Mouse (Mus musculus) left cerebral cortex, adult 9 months (tissue): Measurements from ENCODE around the gene Rgl1.
"Not testable (repeated sequence)": the region's sequence is repeated elsewhere in the genome, so short reads cannot be mapped to it uniquely, and the experiment has no call there.

Experiments used
- DNase-seq, 2 experiments: peaks; one replicate each; pipeline ENCODE4 v3.0.0; 2022; ENCODE audit warnings: low spot score in 2 of 2

The Rgl1 gene

DNA sequence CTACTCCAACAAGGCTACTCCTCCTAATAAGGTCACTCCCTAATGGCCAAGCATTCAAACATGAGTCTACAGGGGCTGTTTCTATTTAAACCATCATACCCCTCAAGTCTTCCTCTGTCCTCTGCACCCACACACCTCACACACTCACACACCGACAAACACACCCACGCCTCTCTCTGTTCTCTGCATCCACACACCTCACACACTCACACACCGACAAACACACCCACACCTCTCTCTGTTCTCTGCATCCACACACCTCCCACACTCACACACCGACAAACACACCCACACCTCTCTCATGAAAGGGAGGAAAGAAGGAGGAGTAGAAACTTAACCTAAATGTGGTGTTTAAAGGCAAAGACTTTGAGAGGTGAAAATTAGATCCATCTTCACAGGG, 106.2 kb downstream of the Rgl1 start:
- DNase-seq: peak in 1 of 2 experiments; percentile 13

- DNase-seq: no peak
These were observed 109.5 kb downstream of the Rgl1 start for GRCm38 (mm10) chr1:152656601-152657000.

GRCm38 (mm10) chr1:152654851-152655250, 111.3 kb downstream of the Rgl1 start:
- DNase-seq: no peak

- DNase-seq: no peak
These were observed 114.7 kb downstream of the Rgl1 start for GRCm38 (mm10) chr1:152651495-152651874.

DNA sequence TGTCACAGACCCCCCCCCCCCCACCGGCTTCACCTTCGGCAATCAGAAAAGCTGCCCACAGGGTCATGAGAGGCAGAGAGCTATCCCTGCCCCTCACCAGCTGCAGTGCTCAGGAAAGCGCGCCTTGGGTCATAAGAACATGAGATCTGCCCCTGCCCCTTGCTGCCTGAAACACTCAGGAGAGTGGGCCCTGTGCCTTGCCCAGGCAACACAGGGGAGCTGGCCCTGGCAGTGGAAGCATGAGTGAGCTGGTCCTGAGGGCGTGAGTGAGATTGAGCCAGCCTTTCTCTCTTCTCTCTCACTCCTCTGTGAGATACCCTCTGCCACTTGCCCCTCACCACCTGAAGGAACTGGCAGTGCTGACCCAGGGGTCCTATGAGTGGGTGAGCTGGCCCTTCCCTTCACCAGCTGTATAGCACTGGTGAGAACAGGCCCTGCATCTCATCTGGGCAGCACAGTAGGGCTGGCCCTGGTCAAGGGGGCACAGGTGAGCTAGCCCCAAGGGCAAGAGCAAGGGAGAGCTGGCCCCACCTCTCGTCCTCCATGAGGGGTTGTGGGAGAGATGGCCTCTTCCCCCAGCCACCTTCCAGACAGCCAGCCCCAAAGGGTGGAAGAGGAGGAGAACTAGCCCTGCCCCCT, 115.2 kb downstream of the Rgl1 start:
- DNase-seq: no peak

DNA sequence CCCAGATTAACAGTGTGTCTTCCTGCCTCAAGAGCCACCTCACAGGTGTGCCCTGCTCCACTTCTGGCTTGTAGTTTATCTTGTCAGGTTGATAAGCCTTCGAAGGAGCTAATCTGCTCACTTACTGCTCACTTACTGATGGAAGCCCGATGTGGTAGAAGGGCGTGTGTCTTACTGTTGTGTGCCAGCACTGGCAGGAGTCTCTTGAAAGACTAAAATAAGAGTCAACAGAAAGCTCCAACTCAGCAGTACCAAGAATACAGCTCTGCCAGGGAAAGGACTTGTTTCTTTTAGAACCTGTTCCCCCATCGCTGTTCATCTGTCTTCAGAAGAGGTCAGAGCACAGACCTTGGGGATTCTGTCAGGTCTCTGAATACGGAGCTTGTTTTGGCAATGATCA, 118.1 kb downstream of the Rgl1 start:
- DNase-seq: no peak

DNA sequence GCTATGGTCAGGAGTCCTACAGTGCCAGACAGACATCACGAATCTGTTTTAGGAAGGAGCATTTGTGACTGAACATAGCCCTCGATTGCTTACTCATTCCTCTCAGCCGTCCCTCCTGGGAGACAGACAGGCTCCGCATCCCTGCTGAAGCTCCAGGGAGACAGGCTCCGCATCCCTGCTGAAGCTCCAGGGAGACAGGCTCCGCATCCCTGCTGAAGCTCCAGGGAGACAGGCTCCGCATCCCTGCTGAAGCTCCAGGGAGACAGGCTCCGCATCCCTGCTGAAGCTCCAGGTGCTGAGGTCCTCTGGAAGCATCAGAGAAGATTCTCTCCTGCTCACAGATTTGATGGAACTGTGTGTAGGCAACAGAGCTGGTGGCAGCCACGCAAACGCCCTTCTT, 123.9 kb downstream of the Rgl1 start:
- DNase-seq: not testable (repeated sequence)

DNA sequence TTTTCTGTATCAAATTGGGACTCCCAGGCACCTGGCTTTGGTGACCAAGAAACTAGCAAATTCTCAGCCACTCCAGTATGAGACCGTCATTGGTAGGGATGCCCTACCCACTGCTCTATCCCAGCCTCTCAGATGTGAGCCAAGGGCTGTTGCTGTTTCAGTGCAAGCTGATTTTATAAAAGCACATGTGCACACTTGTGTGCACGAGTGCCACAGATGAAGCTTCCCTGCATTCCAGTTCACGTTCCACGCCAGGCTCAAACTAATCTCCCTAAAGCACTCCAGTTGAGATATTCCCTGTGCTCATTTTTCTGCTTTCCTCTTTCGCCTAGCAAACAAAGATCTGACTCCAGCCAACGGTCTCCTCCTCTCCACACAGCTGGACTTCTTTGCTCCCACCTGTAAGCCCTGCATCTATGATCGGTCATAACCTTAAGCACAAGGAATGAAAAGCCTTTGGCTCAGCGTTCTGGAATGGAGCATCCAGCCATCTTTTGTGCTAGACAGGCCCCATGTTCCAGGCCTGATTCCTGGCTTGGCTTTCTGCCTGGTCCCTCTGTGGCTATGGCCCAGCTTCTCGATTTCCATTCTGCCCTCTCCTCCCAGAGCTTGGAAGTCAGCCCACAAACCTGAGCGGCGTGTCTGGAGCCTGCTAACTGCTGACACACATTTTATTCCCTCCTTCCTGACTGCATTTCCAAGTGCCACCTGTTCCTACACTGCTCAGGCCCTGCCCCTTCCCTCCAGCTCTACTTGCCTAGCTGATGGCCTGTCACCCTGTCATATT, 125.8 kb downstream of the Rgl1 start:
- DNase-seq: peak in 1 of 2 experiments; percentile 64

GRCm38 (mm10) chr1:152639344-152639743, 126.8 kb downstream of the Rgl1 start:
- no peak for DNase-seq

DNA sequence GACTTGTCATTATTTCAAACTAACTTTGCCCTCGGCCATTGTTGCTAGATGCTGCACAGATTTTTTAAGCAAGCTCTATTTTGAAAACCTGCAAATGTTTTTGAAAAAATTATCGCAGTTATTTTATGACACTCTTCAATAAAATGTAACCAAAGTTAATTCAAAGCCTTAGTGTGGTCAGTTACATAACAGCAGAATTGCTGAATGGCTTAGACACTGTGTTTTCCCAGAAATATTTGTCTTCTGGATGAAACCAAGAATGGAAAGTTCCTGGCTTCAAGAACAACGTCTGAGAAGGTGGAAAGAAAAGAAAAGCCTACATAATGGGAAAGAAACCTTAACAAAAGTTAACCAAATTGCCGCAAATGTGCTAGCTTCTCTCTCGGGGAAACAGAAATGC, 131.5 kb downstream of the Rgl1 start:
- DNase-seq: no peak

DNA sequence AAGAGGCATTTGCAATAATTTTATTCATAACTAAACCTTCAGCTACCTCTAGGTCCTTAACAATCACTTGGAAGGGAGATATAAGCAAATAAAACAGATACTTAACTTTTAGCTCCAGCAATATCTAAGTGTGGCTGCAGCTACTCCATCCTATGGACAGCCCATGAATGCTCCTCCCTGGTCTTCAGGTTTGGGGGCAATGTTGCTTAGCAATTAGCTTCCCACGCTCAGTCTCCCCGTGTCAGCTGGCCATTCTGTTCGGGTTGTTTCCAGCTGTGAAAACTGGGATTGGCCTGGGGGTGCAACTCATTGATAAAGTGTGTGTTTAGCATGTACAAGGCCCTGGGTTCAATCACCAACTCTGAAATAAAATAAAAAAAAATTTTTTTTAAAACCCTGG, 136.4 kb downstream of the Rgl1 start:
- no peak for DNase-seq

- DNase-seq: no peak
These were observed 140.5 kb downstream of the Rgl1 start for GRCm38 (mm10) chr1:152625651-152626050.

DNA sequence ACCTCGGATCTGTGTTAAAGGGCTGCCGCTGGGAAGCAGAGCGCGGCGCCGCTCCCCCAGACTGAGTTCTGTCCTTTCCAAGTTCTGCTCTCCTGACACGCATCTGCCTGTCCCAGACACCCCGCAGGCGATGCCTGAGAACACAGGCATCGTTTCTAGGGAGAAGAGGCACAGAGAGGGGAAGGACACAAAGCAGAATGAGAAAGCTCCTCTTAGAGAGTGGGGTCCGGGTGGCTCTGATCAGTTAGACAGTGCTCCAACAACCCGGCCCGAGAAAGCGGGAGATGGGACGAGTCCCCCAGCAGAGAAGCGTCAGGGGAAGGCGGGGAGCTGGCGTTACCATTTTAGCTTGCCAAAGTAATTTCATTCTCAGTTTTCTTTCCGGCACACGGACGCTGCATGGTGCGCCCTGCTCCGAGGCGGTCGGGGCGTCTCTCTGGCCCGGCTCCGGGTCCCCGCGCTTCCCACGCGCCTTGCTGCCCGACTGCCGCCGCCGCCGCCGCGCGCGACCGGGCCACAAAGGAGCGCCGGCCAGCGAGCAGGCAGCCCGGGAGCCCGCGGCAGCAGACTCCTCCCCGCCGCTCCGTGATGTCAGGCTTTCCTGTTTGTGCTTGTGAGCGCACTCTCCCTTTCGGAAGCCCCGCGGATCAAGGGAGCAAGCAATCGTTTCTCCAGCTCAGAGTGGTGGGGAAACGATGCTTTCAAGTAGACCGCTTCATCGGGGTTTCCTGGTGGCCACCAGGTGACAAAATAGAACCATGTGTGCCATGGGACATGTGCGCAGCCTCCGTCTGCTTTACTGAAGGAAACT, 141.3 kb downstream of the Rgl1 start:
- DNase-seq: peak in 1 of 2 experiments; percentile 34

GRCm38 (mm10) chr1:152623375-152624270, 142.5 kb downstream of the Rgl1 start:
- DNase-seq: no peak

DNA sequence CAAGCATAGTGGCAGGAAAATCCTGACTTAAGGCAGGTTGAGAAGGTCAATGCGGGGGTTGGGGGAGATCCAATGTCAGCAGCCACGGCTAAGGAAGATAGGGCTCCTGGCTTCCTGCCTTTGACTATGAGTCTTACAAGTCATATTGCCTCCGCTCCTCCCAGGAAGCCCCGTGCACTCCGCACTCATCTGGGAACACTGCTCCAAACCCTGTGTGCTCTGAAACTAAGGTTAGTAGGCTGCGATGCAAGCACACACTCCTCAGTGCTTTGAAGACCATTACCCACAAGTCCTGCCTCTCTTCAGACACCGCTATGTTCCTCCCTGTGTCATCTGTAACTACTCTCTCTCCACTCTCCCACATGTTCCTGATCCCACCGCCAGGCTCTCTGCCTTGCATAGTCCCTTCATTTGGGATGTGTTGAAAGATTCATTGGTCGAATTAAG, 143.4 kb downstream of the Rgl1 start:
- DNase-seq: no peak

DNA sequence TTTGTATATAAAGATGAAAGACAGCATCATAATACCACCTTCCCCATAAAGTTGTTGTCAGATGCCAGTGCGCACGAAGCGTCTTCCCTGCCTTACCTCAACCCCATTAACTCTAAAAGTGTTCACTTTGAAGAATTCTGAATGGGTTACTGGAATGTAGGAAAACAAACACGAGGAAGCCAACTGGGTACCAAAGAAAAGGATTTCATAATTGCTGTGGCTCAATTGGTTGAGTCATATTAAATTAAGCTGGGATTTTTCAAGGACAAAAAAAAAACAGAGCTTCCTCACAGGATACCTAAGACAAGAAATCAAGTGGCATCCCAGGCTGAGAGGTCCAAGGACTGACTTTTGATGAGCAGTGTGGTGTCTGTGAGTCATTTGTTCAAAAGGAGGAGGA, 144.5 kb downstream of the Rgl1 start:
- no peak for DNase-seq

GRCm38 (mm10) chr1:152619396-152619795, 146.8 kb downstream of the Rgl1 start:
- DNase-seq: no peak

DNA sequence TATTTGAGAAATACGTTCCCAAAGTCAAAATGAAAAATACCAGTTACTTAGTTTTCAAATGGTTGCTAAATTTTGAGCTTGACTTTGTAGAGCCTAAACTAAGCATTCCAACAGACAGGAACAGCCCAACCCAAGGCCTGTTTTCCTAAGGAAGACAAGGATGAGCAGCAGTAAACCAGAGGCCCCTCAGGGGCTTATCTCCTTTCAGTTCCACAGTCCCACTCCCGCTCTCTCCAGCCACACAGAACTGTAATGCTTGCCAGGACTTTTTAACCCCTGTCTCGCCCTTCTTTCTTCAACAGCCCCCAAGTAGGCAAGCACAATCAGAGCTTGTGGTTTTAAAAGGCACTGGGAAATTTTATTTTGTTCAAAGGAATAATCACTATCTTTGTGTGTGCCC, 147.3 kb downstream of the Rgl1 start:
- DNase-seq: no peak

DNA sequence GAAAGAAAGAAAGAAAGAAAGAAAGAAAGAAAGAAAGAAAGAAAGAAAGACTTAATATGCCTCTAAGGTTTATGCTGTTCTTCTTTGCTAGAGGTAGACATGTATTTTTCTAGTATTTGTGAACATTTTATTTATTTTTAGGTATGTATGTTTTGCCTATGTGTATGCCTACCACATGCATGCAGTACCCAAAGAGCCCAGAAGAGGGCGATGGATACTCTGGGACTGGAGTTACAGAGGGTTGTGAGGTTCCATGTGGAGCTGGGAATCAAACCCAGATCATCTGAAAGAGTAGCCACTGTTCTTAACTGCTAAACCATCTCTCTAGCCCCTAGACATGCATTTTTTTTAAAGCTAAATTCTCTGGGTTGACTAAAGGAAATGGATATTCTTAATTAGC, 147.8 kb downstream of the Rgl1 start:
- DNase-seq: no peak

GRCm38 (mm10) chr1:152617745-152618342, 148.3 kb downstream of the Rgl1 start:
- no peak for DNase-seq

DNA sequence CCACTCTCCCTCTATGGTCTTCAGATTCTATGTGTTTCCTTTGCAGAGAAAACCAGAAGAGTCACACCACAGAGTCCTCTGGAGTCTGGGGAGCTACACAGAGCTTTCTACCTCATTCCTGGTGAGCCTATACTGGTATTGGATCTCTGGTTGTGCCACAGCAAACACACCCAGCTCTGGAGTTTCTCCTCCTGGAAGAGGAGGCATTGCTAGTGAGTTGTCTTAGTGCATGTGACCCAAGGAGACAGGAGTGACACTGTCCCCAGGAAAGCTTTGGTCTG, 149.4 kb downstream of the Rgl1 start:
- no peak for DNase-seq
